Mouse (Mus musculus) embryonic facial prominence, embryonic 11.5 days (tissue): ENCODE results near the gene Herpud1. TPM values are rescaled to one million over a fixed set of nuclear protein-coding genes. Genes with fewer than 3 reads are reported as not detected.

Experiments used
- ATAC-seq: fragments of 200-750 bp; cut with Nextera tagmentation; replicated peaks from 2 replicates; pipeline ENCODE4 v1.8.0; 2017; ENCODE audit warnings: low read depth; ENCODE audit not compliant: insufficient number of reproducible peaks, low FRiP score, low TSS enrichment
- DNase-seq: peaks from one replicate; pipeline ENCODE4 v3.0.0-alpha.2; 2015; ENCODE audit warnings: low spot score
- H3K27ac ChIP-seq: fragments of 300-500 bp; sonication (generic); replicated peaks from 2 replicates; pipeline ENCODE4 v1.5.1; 2014; ENCODE audit warnings: mild to moderate bottlenecking, low read depth, low read length, control low read depth
- H3K27me3 ChIP-seq: fragments of 300-500 bp; sonication (generic); 2 replicates; pipeline ENCODE4 v1.6.1; 2014; ENCODE audit warnings: mild to moderate bottlenecking, low read length, moderate library complexity, mixed read lengths; ENCODE audit not compliant: control insufficient read depth, insufficient read depth
- H3K36me3 ChIP-seq: fragments of 300-500 bp; sonication (generic); replicated peaks from 2 replicates; pipeline ENCODE4 v1.6.1; 2014; ENCODE audit warnings: low read depth, mild to moderate bottlenecking, low read length, moderate library complexity, mixed read lengths; ENCODE audit not compliant: control insufficient read depth, insufficient read depth
- H3K4me1 ChIP-seq: fragments of 300-500 bp; sonication (generic); 2 replicates; pipeline ENCODE4 v1.6.1; 2014; ENCODE audit warnings: low read length, mixed read lengths; ENCODE audit not compliant: control insufficient read depth, insufficient read depth
- H3K4me2 ChIP-seq: fragments of 300-500 bp; sonication (generic); 2 replicates; pipeline ENCODE4 v1.6.1; 2014; ENCODE audit warnings: low read depth, mild to moderate bottlenecking, control low read depth, low read length, moderate library complexity
- H3K4me3 ChIP-seq: fragments of 300-500 bp; sonication (generic); 2 replicates; pipeline ENCODE4 v1.5.1; 2014; ENCODE audit warnings: low read depth, low read length, control low read depth
- H3K9ac ChIP-seq: fragments of 300-500 bp; sonication (generic); replicated peaks from 2 replicates; pipeline ENCODE4 v1.6.1; 2014; ENCODE audit warnings: mild to moderate bottlenecking, control low read depth, low read length
- H3K9me3 ChIP-seq: fragments of 300-500 bp; sonication (generic); replicated peaks from 2 replicates; pipeline ENCODE4 v1.6.1; 2016; ENCODE audit warnings: mild to moderate bottlenecking, low read length, inconsistent platforms, mixed read lengths; ENCODE audit not compliant: control insufficient read depth
- WGBS: fragments of 180-500 bp; shearing (Covaris S2); extraction: QIAGEN DNeasy Blood & Tissue Kit; methylation state at CpG from one replicate; pipeline ENCODE4 v1.1.7; 2014; 5-methylcytosine and 5-hydroxymethylcytosine counted together
- polyA plus RNA-seq: library from polyadenylated mRNA; unstranded; fragments of >200 nt; fragmentation: Nextera tagmentation; extraction: Ambion mirVana; gene quantifications from 2 replicates; pipeline ENCODE4 v1.2.1, GENCODE M21; 2014

The Herpud1 gene
- polyA plus RNA-seq, 1 experiment from 2014 or later = 54.8 TPM

GRCm38 (mm10) chr8:94363906-94364305 lies 22.3 kb upstream of the Herpud1 start:
- Histone ChIP-seq H3K9me3 (no peaks in the 10 kb centered on the region), H3K4me1 (no peaks in the 10 kb centered on the region), H3K27me3 (no peaks in the 10 kb centered on the region), H3K4me2 (no peak overlapping the region), H3K36me3 (no peaks in the 10 kb centered on the region), H3K9ac (no peak overlapping the region), H3K4me3 (no peak overlapping the region), H3K27ac (no peak overlapping the region)
- 66% methylated on average over 2 of the region's 2 CpGs for WGBS
- no peak for DNase-seq
- ATAC-seq = no peak

- H3K4me2 ChIP-seq = no peak overlapping the region
- H3K27me3 ChIP-seq = no peaks in the 10 kb centered on the region
- no peak for ATAC-seq
- no peaks in the 10 kb centered on the region for H3K9me3 ChIP-seq
- no peaks in the 10 kb centered on the region for H3K36me3 ChIP-seq
- H3K27ac ChIP-seq = no peak overlapping the region
- no peak for DNase-seq
- H3K4me3 ChIP-seq = no peak overlapping the region
- WGBS = 89% methylated on average over 6 of the region's 6 CpGs
- no peak overlapping the region for H3K9ac ChIP-seq
- H3K4me1 ChIP-seq = no peaks in the 10 kb centered on the region
These were observed 21.4 kb upstream of the Herpud1 start for GRCm38 (mm10) chr8:94364686-94365312.

- DNase-seq (no peak), ATAC-seq (no peak)
- H3K4me3 ChIP-seq = no peak overlapping the region
- H3K27ac ChIP-seq = no peak overlapping the region
- H3K9me3 ChIP-seq = no peaks in the 10 kb centered on the region
- H3K4me2 ChIP-seq = no peak overlapping the region
- no peaks in the 10 kb centered on the region for H3K27me3 ChIP-seq
- H3K4me1 ChIP-seq = no peaks in the 10 kb centered on the region
- no peaks in the 10 kb centered on the region for H3K36me3 ChIP-seq
- no peak overlapping the region for H3K9ac ChIP-seq
- WGBS = 87% methylated on average over 9 of the region's 9 CpGs
These were observed 20.7 kb upstream of the Herpud1 start for GRCm38 (mm10) chr8:94365410-94365981.

- 75% methylated on average over 5 of the region's 5 CpGs for WGBS
- no peak overlapping the region for H3K4me2 ChIP-seq
- DNase-seq = no peak
These were observed 15.4 kb upstream of the Herpud1 start for GRCm38 (mm10) chr8:94370839-94371238.

GRCm38 (mm10) chr8:94372955-94373599 lies 13.2 kb upstream of the Herpud1 start:
- Histone ChIP-seq H3K9ac (no peak overlapping the region), H3K9me3 (no peaks in the 10 kb centered on the region), H3K4me2 (no peak overlapping the region), H3K4me3 (no peak overlapping the region), H3K4me1 (no peaks in the 10 kb centered on the region), H3K27me3 (no peaks in the 10 kb centered on the region), H3K36me3 (no peaks in the 10 kb centered on the region), H3K27ac (no peak overlapping the region)
- no peak for DNase-seq
- no peak for ATAC-seq
- WGBS = 82% methylated on average over 6 of the region's 6 CpGs

More at GRCm38 (mm10) chr8:94370839-94371238, 15.4 kb upstream of the Herpud1 start:
- Histone ChIP-seq H3K4me3 (no peak overlapping the region), H3K36me3 (no peaks in the 10 kb centered on the region), H3K27ac (no peak overlapping the region), H3K4me1 (no peaks in the 10 kb centered on the region), H3K9me3 (no peaks in the 10 kb centered on the region), H3K27me3 (no peaks in the 10 kb centered on the region), H3K9ac (no peak overlapping the region)
- no peak for ATAC-seq

GRCm38 (mm10) chr8:94375551-94375991 lies 10.7 kb upstream of the Herpud1 start:
- WGBS = 50% methylated on average over 3 of the region's 3 CpGs
- Histone ChIP-seq H3K9ac (no peak overlapping the region), H3K4me1 (no peaks in the 10 kb centered on the region), H3K4me2 (no peak overlapping the region), H3K27ac (no peak overlapping the region), H3K9me3 (no peaks in the 10 kb centered on the region), H3K36me3 (no peaks in the 10 kb centered on the region), H3K4me3 (no peak overlapping the region), H3K27me3 (no peaks in the 10 kb centered on the region)
- no peak for DNase-seq
- no peak for ATAC-seq

GRCm38 (mm10) chr8:94376176-94376575 lies 10.1 kb upstream of the Herpud1 start:
- DNase-seq (no peak), ATAC-seq (no peak)
- Histone ChIP-seq H3K9ac (no peak overlapping the region), H3K4me1 (no peaks in the 10 kb centered on the region), H3K27ac (no peak overlapping the region), H3K36me3 (no peaks in the 10 kb centered on the region), H3K27me3 (no peaks in the 10 kb centered on the region), H3K4me3 (no peak overlapping the region), H3K4me2 (no peak overlapping the region), H3K9me3 (no peaks in the 10 kb centered on the region)
- WGBS = 78% methylated on average over 3 of the region's 3 CpGs

GRCm38 (mm10) chr8:94376580-94376979 lies 9.7 kb upstream of the Herpud1 start:
- Histone ChIP-seq H3K27ac (no peak overlapping the region), H3K9me3 (no peaks in the 10 kb centered on the region), H3K27me3 (no peaks in the 10 kb centered on the region), H3K9ac (no peak overlapping the region), H3K4me3 (no peak overlapping the region), H3K36me3 (no peaks in the 10 kb centered on the region), H3K4me1 (no peaks in the 10 kb centered on the region), H3K4me2 (no peak overlapping the region)
- DNase-seq (no peak), ATAC-seq (no peak)
- WGBS = 71% methylated on average over 2 of the region's 2 CpGs
